ENCODE assay signal across 24 mouse cellular contexts in the genomic region with DNA sequence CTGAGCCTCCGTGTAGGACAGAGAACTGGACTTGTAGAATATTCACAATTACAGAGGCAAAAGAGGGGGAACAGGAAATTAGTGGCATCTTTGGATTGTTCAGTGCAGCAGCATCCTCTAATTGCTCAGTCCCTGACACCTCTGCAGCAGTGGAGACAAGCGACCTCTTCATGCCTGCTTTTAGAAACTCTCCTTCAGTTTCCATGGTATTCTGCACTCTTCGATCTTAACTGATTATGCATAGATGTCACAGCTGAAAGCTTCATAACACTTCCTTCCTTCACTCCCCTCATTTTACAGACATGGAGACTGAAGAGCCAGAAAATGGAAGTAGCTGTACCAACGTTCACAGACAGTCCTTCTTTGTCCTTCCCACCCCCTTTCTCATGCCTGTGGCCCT. TPM values are rescaled to one million over a fixed set of nuclear protein-coding genes. Genes with fewer than 3 reads are reported as not detected.
"Had no signal": no experiment of that assay in that cellular context is flagged by ENCODE, and none has a peak within 500 bp of the region (broad histone marks: within the 10 kb centered on the region; RNA-seq: fewer than 3 reads in every experiment).

No protein-coding gene starts in this region.

- H3K4me1 ChIP-seq: kidney, embryonic 15.5 days; limb, embryonic 10.5 days; limb, embryonic 13.5 days; liver, embryonic 12.5 days; lung, embryonic 15.5 days; midbrain, embryonic 10.5 days; neural tube, embryonic 13.5 days had no signal

- ATAC-seq: liver, embryonic 12.5 days had no signal

- H3K9ac ChIP-seq: kidney, embryonic 15.5 days; limb, embryonic 13.5 days; liver, embryonic 12.5 days; liver, embryonic 15.5 days; lung, embryonic 15.5 days; neural tube, embryonic 13.5 days had no signal

- DNase-seq: kidney, adult 8-10 months; kidney, postnatal 10 days; kidney, postnatal 36 days; layer of hippocampus, postnatal 36 days; liver; lung, adult 18-20 months; lung, postnatal 10 days; lung, postnatal 36 days; midbrain, embryonic 14.5 days; retina, postnatal 1 day; right cerebral cortex, postnatal 25 days; thymus, adult 18-20 months; thymus, postnatal 36 days had no signal

- H3K4me3 ChIP-seq: kidney, embryonic 15.5 days; limb, embryonic 10.5 days; limb, embryonic 13.5 days; liver, embryonic 12.5 days; liver, embryonic 15.5 days; lung, embryonic 15.5 days; megakaryocyte, embryonic 14.5 days; midbrain, embryonic 10.5 days; neural tube, embryonic 13.5 days had no signal

- H3K4me2 ChIP-seq: kidney, embryonic 15.5 days; limb, embryonic 13.5 days; liver, embryonic 12.5 days; liver, embryonic 15.5 days; lung, embryonic 15.5 days; neural tube, embryonic 13.5 days had no signal

- H3K27me3 ChIP-seq: limb, embryonic 13.5 days; liver, embryonic 12.5 days; liver, embryonic 15.5 days; lung, embryonic 15.5 days had no signal

- H3K9me3 ChIP-seq: kidney, embryonic 15.5 days; limb, embryonic 10.5 days; limb, embryonic 13.5 days; liver, embryonic 12.5 days; liver, embryonic 15.5 days; lung, embryonic 15.5 days; megakaryocyte, embryonic 14.5 days; midbrain, embryonic 10.5 days; neural tube, embryonic 13.5 days had no signal

- H3K36me3 ChIP-seq: kidney, embryonic 15.5 days; limb, embryonic 10.5 days; limb, embryonic 13.5 days; liver, embryonic 12.5 days; liver, embryonic 15.5 days; lung, embryonic 15.5 days; midbrain, embryonic 10.5 days; neural tube, embryonic 13.5 days had no signal

- H3K27ac ChIP-seq: kidney, embryonic 15.5 days; limb, embryonic 10.5 days; limb, embryonic 13.5 days; liver, embryonic 12.5 days; liver, embryonic 15.5 days; lung, embryonic 15.5 days; midbrain, embryonic 10.5 days; neural tube, embryonic 13.5 days had no signal

RNA-seq across cellular contexts. Expression of a gene that starts 29.7 kb away (rescaled TPM):
- total RNA-seq: neutrophil, adult 5-6 weeks had no signal
- polyA plus RNA-seq: limb, embryonic 10.5 days; limb, embryonic 13.5 days; midbrain, embryonic 10.5 days; testis, adult 2 months had no signal

RNA-seq across cellular contexts. Expression of a gene that starts 47.5 kb away (rescaled TPM):
- total RNA-seq: neutrophil, adult 5-6 weeks had no signal
